Mouse (Mus musculus) liver, adult (tissue): ENCODE data around the gene Odf3l2.
A peak's percentile ranks its signal among the peaks of the same experiment; 100 is the strongest.

Experiments used
- GATA4 ChIP-seq: IDR thresholded peaks from 2 replicates; pipeline ENCODE4 v1.6.1; 2014; ENCODE audit warnings: mild to moderate bottlenecking, low read length; ENCODE audit not compliant: insufficient replicate concordance

Odf3l2 gene

DNA sequence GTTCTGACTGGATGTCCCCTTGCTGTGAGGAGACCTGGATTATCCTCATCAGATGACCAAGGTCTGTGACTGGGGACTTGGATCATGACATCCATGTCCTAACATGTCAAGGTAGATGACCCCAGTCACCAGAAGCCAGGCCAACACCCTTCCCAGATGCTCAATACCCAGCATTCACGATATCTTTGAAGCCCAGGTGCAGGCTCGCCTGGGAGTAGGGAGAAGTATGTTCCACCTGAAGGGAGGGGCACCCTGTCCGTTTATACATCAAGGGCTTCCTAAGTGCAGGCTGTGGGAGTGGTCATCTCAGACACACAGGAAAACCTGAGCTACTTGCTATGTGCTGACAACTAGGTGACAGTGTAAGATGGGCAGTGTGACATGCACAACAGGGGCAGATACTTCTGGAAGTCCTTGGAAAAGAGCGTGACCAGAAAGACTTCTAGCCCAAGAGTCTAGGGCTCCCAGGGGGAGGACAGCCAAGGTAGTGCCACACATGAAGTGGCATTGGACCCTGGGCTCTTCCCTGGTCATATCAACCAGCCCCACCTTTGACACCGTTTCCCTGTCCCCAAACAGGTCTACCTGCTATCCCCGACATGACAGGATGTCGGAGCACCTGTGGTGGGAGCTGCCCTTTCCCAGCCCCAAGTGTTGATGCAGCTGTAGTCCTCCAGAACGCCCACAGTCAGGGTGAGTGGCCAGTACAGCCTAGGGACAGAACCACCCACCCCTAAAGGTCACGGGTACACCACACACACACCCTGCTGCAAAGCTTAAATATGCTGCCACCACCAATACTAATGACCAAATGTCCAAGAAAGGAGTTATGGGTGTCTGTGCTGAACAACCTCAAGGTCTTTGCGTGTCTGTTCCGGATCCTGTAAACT, 35.3 kb upstream of the Odf3l2 start:
- TF ChIP-seq GATA4, result no peak

- no peak for TF ChIP-seq GATA4
Observed at GRCm38 (mm10) chr10:79675346-79676035, 30.0 kb upstream of the Odf3l2 start.

- no peak for TF ChIP-seq GATA4
Observed at GRCm38 (mm10) chr10:79673054-79673453, 27.5 kb upstream of the Odf3l2 start.

- no peak for TF ChIP-seq GATA4
Observed at GRCm38 (mm10) chr10:79672088-79672455, 26.5 kb upstream of the Odf3l2 start.

DNA sequence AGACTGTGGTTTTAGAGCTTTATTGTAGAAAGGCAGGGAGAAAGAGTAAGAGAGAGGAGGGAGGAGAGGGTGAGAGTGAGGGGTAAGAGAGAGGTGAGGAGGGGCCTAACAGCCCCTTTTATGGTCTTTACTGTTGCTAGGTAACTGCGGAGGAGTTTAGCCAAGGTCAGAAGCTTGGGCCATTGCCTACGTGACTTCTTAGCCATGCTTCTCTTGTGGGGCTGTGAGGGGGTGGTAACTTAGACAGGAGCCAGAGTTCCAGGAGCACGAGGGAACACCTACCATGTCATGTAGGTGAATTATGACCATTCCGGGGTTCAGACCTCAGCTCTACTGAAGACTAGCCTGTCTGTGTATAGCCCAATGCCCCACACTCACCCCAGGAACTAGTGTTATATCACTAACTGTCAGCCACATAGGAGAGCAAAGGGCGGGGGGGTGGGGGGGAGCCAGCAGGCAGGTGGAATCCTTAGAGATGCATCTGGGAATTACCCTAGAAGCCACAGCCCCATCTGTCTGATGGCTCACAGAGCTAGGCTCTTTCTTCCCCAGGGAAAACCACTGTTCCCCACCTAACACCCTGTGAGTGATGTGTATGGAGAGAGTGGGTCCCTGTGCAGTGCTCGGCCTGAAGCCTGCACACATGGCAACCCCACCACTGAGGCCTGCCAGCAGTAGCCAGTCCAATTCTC, 26.0 kb upstream of the Odf3l2 start:
- TF ChIP-seq GATA4, result no peak

DNA sequence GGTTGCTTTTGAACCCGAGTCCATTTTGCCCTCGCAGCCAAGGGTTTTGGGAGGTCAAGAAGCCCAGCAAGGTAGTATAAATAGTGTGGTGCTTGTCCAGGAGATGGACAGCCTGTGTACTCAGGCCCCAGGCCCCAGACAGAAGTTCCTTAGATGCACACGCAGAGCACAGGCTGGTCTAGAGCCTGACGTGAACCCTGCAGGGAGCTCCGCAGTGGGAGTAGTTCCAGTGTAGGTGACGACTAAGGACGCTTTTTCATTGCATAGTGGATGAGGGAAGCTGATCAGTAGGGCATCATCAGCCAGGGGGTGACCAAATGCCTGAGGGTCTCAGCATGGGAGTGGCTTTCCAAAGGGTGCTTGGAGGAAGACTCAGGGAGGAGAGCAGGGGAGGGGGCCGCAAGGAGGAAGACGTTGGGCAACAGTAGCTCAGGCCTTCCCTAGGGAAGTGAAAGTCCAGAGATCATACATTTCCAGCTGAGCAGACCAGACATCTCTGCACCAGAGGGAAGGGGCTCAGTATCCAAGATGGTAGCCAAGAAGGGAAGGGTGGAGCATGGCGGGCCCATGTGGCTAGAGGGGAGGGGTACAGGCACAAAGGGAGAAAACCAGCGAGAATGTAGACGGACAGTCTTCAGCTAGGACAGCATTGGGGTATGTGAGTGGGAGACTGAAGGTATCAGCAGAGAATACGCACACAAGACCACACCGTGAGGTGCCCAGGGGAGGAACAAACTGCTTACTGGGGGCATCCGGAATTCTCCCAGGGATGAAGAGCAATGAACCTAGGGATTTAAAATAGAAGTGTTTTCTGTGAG, 24.7 kb upstream of the Odf3l2 start:
- no peak for TF ChIP-seq GATA4

GRCm38 (mm10) chr10:79669576-79670057, 24.1 kb upstream of the Odf3l2 start:
- no peak for TF ChIP-seq GATA4

DNA sequence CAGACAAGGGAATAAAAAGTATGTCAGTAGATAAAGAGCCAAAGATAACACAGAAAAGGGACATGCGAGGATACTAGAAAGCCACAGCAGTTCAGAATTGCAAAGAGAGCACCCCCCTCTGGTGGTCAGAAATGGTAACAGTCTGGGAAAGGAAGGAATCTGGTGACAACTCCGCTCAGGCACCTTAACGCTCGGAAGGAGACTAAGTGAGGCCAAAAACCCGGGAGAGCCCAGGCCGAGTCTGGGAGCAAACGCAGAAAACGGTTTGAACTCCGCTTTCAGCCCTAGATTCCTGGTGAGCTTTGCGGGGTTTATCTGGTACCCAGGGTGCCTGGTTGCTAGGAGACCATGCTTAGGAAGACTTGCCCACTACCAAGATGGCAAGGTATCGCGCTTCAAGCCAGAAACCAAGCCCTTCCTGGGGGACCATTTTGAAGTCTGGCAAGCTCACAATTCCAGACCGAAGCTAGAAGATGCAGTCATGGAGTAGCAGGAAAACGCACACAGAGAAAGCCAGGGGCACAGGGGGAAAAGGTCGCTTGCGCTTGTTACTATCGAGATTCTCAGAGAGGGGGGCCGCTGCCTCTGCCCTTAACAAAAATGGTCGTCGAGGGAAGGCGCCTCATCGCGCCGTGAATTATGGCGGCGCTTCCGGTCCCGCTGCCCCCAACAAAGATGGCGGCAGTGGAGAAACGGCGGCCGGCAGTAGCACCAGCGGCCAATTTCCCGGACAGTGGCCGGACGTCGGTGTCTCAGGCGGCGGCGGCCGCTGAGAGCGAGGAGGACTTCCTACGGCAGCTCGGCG, 23.4 kb upstream of the Odf3l2 start, which contains the start of gene Tpgs1:
Gene Tpgs1, plus strand, starts transcription at position 599 of the 805 bp plus-strand sequence.
- TF ChIP-seq GATA4, result 0 out of 2 replicates have a peak, but pooled peaks have one; percentile 17

GRCm38 (mm10) chr10:79668076-79668475, 22.5 kb upstream of the Odf3l2 start:
- TF ChIP-seq GATA4, result no peak

- TF ChIP-seq GATA4, result no peak
Observed at GRCm38 (mm10) chr10:79666493-79666892, 21.0 kb upstream of the Odf3l2 start.

DNA sequence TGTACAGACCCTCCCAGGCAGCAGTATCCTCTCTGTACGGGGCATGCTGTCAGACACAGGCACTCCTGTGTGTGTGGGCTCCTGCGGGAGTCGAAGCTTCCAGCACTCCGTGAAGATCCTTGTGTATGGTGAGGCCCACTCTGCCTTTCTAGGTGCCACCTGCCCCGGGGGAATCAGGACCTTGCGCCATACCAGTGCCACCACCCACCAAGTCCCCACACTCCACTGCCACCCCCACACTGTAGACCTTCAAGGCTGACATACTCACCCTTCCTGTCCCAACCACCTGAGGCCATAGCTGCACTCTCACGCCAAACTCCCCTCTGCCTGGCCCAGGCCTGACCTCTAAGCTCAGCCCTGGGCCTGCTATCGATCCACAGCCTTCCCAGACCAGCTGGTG, 19.5 kb upstream of the Odf3l2 start:
- no peak for TF ChIP-seq GATA4

DNA sequence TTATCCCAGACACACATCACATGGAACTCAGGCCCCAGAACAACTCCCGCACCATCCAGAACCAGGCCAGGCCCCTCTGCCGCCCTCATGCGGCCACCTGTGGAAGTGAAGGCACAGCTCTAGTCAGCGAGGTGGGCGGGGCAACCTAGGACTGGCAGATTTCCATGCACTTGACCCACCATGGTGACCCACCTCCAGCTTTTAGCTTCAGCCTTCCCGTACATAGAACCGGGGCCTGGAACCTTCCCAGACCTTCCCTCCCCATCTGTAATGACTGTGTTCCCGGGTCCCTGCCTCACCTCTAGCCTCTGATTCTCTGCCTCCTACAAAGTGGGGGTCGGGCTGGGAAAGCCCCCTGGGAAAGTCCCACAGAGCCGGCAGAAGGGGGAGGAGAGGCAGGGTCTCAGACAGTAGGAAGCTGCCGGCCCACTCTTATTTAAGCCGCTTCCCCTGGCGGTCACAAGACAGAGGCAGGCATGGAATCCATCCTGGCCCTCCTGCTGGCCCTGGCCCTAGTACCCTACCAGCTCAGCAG, 18.7 kb upstream of the Odf3l2 start, which contains the start of gene Madcam1:
Gene Madcam1, plus strand, starts transcription at position 429 of the 535 bp plus-strand sequence.
- TF ChIP-seq GATA4, result no peak

DNA sequence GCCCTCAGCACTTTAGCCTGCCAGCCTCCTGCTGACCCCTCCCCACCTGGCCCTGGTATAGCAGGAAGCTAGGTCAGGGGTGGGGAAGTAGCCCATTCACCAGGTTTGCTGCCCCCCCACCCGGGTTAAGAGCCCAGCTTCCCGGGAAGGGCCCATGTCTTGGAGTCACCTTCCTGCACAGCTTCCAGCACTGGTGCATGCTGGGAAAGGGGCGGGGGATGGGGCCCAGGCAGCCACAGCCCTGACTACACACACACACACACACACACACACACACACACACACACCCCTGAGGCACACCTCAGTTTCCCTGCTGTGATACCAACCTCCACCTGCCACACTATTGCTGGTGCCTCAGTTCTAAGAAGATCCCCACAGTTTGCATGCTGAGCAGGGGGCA, 16.3 kb upstream of the Odf3l2 start:
- TF ChIP-seq GATA4, result no peak
